Mouse (Mus musculus): ENCODE data around the gene Gpc5.

Gpc5 gene

DNA sequence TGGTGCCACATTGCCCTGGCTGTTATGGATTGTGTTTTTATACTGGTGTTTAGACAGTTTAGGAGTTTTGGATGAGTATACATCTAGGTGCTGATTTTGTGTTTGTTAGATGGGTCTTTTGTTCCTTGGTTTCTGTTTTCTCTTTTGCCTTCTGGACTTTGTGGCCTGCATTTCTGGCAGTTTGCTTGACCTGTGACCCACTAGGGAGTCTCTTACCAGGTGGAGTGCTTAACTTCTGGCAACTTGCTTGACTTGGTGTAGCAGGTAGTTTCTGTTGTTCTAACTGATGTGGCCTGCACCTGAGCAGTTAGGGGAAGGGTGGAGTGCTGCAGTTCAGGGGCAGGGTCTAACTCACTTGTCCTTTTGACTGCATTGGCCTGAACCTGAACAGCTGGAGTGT, 14.3 kb downstream of the Gpc5 start:
- no peak for DNase-seq (ENCODE audit: low spot score)

DNA sequence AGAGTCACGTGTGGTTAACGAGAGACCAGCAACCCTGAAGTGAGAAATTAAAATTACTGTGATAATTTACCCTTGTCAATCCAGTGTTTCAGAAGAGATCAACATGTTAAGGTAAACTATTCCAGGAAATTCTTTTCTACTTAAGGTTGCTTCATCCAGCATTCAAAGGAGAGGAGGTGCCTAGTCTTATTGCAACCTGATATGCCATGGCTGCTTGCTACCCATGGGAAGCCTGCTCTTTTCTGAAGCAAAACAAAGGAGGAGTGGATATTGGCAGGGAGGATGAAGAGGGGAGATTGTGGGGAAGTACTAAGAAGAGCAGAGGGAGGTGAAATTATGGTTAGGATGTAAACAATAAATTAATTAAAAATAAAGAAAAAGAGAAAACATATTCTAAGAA, 15.5 kb downstream of the Gpc5 start:
- no peak for DNase-seq (ENCODE audit: low spot score)

DNA sequence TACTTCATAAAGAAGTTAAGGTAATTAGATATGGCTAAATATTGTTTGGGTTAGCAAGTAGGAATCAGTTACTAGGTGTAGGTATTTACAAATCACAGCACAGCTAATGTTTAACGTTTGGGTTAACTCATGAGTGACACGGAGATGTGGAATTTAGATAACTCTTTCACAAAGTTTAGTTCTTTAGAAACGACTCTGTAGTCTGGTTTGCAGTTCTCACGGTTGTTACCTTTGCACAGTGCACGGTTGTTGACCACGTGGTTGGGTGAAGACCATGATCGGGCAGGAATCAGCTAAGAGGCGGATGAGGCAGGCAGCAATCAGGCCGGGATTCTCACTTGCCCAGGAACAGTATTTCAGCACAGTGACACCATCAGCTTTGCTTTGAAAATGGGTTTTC, 26.6 kb downstream of the Gpc5 start:
- no peak for DNase-seq (ENCODE audit: low spot score)

DNA sequence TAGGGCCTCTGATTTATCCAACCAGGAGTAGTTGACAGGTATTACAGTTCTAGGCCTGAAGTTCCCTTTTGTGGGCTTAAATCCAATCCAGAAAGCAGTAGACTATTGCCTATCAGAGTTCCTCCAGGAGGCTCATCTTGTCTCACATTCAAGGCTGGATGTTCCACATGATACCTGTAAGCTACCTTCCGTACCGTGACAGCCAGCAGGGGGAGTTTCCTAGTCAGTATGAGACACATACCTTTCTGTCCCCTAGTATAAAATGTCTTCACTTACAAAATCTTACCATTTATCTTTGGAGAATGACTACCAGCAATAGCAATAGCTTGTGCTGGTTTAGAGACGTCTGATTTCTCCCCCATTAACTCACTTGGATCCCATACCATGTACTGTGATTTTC, 56.8 kb downstream of the Gpc5 start:
- no peak for DNase-seq (ENCODE audit: low spot score)

DNA sequence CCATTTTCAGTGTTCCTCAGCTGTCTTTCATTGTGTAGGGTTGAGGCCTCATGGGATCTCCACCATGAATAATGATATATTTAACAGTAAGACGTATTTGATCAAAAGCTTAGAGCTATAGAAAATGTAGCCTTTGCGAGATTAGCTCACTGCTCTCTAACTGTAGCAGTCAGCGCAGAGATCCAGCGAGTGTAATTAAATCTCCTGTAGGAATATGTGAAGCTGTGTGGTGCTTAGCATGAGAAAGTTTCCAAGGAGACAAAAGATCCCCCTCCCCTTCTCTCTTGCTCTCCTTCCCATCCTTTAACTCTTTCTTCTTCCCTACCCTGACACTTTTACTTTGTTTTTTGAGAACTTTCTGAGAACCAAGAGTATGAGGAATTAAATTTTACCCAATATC, 64.6 kb downstream of the Gpc5 start:
- no peak for DNase-seq (ENCODE audit: low spot score)

DNA sequence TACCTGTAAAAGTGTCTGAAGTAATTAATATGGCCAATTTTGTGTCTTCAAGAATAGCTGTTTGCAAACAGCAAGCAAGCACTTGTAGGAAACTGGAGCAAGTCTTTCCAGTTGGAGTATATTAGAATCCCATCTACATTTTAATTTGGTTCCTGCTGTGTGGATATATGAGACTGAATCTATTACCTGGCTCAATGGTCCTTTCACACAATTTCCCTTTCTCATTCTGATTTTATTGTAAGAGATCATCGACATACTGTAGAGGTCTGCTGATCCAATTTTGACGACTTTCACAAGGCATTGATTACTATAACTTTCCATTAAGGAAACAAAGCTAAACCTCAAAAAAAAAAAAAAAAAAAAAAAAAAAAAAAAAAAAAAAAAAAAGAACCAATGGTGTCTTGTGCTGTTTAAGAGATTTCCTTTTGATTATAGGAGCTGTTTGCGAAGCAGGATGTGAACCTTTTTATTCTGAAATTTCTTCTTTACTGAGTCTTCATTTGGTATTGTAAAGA, 85.4 kb downstream of the Gpc5 start:
- DNase-seq (ENCODE audit: low spot score): no peak

DNA sequence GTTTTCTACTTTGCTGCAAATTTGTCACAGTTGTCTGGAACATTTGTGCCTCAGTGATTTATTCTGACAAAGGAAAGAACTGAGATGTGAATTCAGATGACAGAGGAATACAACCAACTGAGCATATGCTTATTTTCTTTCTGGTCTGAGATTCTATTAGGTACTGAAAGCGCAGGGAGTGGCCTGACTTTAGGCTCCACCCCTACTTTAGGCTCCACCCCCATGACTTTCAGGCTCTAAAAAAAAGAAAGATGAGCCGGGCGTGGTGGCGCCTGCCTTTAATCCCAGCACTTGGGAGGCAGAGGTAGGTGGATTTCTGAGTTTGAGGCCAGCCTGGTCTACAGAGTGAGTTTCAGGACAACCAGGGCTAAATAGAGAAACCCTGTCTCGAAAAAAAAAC, 87.9 kb downstream of the Gpc5 start:
- no peak for DNase-seq (ENCODE audit: low spot score)

DNA sequence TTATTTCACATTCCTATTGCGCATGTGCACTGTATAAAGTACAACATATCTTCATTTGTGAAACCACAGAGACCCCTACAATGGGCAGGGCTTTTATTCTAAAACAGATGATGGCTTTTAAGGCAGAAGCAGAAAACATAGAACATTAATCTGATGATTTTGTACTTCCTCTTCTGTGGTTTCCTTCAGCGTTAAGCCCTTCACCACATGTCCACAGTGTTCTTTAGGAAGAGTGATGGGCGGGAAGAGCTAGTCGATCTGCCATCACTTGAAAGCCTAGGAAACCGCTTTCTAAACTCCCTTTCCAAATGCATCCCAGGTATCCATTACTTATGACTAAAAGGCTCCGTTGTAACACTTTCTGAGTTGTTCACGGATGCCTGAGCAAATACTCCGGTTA, 96.2 kb downstream of the Gpc5 start:
- DNase-seq (ENCODE audit: low spot score): no peak

DNA sequence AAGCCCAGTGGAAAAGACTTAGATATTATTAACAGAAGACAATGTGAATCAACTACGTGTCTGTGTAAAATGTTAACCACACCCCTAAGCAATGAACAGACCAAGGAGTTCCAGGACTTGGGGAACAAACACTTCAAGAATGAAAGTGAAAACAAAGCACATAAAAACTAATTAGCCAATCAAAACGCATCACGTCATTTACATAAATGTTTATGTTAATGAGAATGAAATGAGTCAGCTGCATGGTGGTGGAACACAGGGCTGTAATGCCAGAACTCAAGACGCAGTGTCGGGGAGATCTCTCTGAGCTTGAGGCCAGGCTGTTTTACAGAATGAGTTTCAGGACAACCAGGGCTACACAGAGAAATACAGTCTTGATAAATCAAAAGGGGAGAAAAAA, 136.1 kb downstream of the Gpc5 start:
- no peak for DNase-seq (ENCODE audit: low spot score)

DNA sequence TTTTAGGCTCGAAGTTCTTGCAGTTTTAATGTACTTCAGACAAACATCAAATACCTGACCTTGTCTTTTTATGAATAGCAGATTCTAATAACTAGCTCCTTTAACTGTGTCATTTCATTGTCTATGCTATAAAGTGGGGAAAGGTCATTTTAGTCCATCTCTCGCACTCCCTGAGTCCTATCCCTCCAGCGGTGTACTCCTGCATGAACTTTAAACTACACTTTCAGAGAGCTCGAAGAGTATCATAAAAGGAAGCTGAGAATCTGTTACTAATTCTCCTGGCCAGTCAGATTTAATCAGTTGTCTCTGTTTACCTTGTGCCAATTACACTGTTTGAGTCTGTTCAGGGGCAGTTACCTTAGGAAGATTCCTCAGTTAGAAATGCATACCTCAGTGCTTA, 144.4 kb downstream of the Gpc5 start:
- no peak for DNase-seq (ENCODE audit: low spot score)

DNA sequence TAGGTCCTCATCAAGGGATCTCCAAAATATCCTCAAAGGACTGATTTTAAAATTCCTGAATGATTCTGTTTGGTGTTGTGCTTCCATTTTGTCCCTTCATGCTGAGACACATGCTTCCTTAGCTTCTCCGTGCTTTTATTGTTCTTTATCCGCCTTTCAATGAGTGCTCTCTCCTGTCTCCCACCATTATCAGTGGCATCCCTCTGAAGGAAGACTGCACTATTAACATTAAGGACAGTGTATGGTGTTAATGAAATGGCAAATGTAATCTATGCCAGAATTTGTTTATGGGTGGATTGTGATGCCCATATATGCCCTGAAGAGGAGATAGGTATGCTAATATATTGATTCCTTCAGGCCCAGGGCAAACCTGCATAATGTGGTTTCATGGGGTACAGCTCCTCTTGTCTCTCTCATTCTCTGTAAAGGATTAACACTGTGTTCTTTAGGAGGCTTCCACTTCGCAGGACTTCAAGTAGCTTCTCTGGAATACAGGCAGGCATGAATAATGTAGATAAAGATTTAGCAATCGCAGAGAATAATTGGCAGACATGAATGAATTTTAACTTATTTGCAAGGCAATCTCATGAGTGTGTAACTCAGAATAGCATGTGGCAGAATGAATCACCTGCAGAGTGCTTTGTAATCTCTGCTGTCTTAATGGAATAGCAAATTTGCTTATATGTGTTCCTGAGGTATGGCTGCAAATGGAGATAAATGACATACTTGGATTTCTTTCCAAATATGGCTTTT, 148.8 kb downstream of the Gpc5 start:
- DNase-seq (ENCODE audit: low spot score): no peak

DNA sequence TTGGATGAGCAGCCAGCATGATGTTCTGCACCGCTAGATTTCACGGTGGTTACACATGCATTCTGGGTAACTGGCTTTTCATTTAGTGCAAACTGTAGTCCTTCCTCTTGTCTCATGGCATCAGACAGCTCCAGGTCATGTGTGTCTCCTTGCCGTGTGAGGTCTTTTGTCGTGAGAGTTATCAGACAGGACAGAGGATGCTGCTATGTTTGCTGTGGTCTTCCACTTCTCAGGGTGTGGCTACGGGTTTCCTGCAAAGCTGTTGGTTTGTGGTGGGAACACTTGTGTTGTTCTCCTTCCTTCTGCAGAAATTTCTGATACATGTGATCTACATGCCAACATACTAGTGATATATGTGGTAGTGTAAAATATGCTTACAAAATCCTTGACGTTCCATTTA, 158.5 kb downstream of the Gpc5 start:
- no peak for DNase-seq (ENCODE audit: low spot score)

DNA sequence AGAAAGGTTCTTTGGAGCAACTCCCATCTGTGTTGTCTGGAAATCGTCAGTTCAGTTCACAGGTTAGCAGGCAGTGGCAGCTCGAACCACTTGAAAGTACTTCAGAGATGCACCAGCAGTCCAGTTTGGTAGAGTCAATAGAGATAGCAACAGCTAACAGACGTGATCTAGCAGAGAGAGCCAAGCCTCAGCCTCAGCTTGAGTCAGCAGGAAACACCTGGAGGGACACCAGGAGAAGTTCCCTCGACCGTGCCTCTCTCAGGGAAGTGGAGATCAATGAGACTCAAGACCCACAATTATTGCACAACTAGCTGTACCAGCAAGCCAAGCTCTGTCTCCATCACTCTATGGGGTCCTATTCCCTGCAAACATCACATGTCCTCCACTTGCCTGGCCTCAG, 159.8 kb downstream of the Gpc5 start:
- DNase-seq (ENCODE audit: low spot score): no peak

DNA sequence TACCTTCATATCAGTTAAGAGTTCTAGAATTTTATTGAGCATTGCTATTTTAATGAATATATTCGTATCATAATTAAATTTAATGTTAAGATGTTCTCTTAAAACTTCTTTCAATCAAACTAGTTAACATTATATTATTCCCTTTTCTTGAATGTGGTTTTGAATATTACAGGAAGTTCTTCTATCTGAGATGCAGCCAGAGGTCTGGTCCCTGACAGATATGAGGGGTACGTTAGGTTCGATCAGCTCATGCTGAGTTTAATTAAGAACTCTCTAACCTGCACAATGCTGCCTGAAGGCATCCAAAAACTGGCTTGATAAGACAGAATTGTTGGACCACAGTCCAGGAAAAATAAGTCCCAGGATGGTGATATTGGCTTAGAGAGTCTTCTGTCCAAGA, 161.1 kb downstream of the Gpc5 start:
- DNase-seq (ENCODE audit: low spot score): no peak

DNA sequence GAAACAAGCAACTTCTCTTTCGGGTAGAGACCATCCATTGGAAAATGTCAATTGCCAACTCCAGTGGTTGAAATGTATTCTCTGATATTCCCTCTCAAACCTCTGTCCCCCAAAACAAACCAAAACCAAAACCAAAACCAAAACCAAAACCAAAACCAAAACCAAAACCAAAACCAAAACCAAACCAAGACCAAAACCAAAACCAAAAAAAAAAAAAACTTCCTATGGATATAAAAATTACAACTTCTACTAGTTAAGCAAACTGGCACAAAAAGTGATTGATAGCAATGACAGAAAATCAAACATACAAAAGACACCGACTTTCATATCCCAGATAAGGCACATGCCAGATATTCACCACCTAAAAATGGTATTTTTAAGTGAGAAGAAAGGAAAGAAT, 161.7 kb downstream of the Gpc5 start:
- DNase-seq (ENCODE audit: low spot score): no peak

DNA sequence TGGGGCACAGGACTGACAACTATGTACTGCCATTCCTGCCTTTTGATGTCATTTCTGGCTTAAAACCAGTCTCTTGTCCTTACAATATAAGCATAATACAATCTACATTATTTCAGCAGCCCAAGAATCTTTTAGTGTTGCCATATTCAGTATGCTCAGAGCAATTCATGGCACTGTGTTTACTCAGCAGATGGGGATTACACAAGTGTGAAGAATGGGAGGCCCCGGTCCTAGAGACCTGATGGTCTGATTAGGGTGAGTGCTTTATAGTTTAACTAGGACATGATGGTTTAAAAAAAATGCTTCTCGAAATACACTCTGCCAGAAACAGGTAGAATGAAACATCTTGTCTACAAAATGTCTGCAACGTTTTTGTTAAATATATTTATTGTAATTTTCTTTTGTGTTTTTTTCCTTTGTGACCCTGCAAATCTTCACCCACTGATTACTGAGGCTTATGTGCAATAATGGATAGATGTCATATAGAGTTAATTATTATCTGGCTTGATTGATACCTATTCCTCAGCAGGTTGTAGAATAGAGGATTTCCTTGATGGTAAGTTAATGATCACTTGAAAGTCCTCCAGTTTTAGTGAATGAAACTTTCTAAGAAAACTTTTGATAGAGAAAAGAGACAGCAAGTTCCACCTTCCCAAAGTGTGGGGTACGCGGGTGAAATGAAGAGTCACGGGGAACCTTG, 177.8 kb downstream of the Gpc5 start:
- DNase-seq (ENCODE audit: low spot score): no peak

DNA sequence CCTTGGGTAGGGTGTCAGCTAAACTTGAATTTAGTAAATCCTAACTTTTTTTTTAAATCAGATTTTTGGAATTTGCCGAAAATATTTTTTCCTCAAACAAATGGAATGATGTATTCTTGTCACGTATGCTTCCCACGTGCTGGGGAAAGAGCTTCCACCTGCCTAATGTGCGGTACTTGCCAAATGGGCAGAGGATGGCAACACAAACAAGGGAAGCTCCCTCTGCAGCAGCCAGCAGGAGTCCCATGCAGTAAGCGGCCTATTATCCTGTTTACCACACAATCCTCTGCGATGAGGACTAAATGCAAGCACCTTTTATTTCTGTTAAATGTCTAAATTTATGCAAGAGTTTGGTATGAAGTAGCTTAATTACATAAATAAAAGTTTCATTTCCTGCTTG, 178.4 kb downstream of the Gpc5 start:
- no peak for DNase-seq (ENCODE audit: low spot score)

DNA sequence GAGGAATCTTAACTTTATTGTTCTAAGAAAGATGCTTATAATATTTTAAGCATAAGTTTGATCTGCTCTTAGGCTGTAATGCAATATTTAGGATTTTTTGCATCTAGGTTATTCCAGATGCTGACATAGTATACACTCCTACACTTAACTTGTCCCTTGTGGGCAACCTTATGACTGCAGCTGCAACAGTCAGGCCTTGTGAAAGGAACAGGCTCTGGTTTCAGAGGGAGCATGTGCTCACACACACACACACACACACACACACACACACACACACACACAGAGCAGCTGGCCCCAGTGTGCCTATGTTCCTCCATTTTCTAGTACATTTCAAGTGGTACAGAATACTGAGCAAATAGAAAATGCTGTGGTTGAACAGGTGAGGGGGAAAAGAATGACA, 190.8 kb downstream of the Gpc5 start:
- no peak for DNase-seq (ENCODE audit: low spot score)

DNA sequence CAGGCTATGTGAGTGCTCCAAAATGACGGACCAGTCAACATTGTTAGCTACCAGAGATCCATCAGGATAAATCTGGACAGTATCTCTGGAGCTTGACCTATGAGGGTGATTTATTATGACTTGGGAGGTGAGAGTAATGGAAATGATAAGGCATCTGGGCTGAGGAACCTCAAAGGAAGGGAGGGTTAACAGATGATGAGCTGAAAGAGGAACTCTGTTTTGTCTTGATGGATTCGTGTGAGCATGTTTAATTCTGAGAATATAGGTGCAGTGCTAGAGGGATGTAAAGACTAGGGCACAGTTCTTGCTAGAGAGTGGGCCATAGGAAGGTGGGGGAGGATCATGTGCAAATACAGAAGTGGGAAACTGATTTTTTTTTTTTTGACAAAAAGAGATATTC, 232.2 kb downstream of the Gpc5 start:
- no peak for DNase-seq (ENCODE audit: low spot score)

DNA sequence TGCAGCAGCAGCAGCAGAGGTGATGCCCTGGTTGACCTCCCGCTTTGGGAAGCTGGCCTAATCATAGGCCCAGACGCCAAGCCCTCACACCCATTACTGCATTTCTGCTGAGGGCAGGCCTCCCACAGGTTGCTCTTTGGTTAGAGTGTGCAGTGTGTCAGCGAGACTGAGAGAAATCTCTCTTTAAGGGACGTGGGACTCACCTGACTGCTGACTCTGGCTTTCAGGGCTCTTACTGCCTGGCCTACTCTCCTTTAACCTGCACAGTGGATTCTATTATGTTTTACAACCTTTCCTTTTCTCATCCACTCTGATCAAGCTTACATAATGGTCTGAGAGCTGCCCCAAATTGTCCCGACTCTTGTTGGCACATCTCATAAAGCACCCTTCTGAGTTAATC, 234.4 kb downstream of the Gpc5 start:
- no peak for DNase-seq (ENCODE audit: low spot score)

DNA sequence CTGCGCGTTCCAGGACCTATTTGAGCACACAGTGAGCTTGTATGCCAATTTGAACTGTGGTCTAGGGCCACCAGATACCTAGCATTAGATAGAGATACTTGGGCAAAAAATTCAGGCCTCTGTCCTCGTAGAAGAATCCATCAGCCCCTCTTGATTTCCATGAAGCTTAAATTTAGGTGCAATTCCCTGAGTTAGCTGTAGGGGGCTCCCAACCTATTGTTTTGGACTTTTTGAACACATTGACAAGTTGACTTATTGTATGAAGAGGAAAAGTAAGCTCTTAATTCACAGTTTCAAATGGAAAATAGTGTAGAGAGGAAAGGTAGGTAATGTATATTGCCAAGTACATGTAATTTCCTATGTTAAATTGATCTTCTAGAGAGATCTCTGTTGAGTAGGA, 247.1 kb downstream of the Gpc5 start:
- DNase-seq (ENCODE audit: low spot score): no peak

DNA sequence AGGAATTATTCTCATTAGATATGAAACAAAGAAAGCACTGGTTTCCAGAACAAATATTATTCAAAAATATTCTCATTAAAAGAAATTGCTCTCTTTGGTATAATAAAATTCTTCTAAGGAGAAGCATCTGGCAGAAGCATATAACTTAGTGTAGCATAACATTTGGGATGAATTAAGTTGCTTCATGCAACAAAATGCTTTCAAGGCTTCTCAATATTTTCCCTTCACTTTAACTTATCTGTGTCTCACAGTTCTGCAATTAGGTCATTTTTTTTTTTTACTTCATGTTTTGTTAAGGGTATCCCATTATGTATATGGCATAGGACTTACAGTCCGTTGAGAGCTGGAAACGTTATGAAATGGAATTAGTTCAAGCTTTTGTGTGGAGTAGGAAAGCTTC, 250.6 kb downstream of the Gpc5 start:
- DNase-seq (ENCODE audit: low spot score): no peak

DNA sequence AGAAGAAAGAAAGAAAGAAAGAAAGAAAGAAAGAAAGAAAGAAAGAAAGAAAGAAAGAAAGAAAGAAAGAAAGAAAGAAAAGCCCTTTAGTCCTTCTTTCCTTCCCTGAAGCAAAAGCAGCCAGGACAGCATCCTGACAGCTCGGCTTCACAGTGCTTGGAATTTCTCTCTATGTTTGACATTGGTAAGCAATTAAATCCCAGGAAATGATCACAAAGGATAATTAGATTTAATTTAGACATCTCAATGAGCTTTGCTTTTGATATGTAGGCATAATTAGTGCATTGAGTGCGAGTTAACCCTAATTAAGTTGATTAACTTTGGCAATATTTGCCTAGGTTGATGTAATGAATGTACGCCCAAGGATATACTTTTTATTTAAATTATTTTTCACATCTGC, 257.4 kb downstream of the Gpc5 start:
- no peak for DNase-seq (ENCODE audit: low spot score)
